Mouse (Mus musculus) 416B (cell line): ENCODE results near the gene Heatr3.

Source experiments
- DNase-seq: peaks from one replicate; pipeline ENCODE4 v3.0.0; 2011; ENCODE audit warnings: low read depth

Gene Heatr3

GRCm38 (mm10) chr8:88137748-88138484 lies at the start of gene Heatr3:
Heatr3 (plus strand) TSS chr8:88137855.
- peak; percentile 91 for DNase-seq

GRCm38 (mm10) chr8:88088006-88088405 lies 49.6 kb upstream of the Heatr3 start:
- DNase-seq = no peak

GRCm38 (mm10) chr8:88091661-88092060 lies 46.0 kb upstream of the Heatr3 start:
- peak; percentile 67 for DNase-seq

- no peak for DNase-seq
These were observed 44.3 kb upstream of the Heatr3 start for GRCm38 (mm10) chr8:88093367-88093766.

GRCm38 (mm10) chr8:88098856-88099255 lies 38.8 kb upstream of the Heatr3 start:
- peak; percentile 63 for DNase-seq

GRCm38 (mm10) chr8:88099526-88099925 lies 38.1 kb upstream of the Heatr3 start:
- peak; percentile 72 for DNase-seq

GRCm38 (mm10) chr8:88109241-88109640 lies 28.4 kb upstream of the Heatr3 start:
- DNase-seq = peak; percentile 14

GRCm38 (mm10) chr8:88118456-88119036 lies 19.1 kb upstream of the Heatr3 start, which contains the start of gene Cnep1r1:
Cnep1r1 (plus strand) TSS chr8:88118769.
- DNase-seq = peak; percentile 98

- DNase-seq = peak; percentile 52
These were observed 18.6 kb upstream of the Heatr3 start for GRCm38 (mm10) chr8:88119076-88119475.

- no peak for DNase-seq
These were observed 12.8 kb upstream of the Heatr3 start for GRCm38 (mm10) chr8:88124850-88125249.

- no peak for DNase-seq
These were observed 8.3 kb upstream of the Heatr3 start for GRCm38 (mm10) chr8:88129397-88129796.

- no peak for DNase-seq
These were observed 6.8 kb upstream of the Heatr3 start for GRCm38 (mm10) chr8:88130754-88131317.

- DNase-seq = peak; percentile 62
These were observed 1.6 kb downstream of the Heatr3 start for GRCm38 (mm10) chr8:88139256-88139655.

GRCm38 (mm10) chr8:88141629-88142028 lies 4.0 kb downstream of the Heatr3 start:
- DNase-seq = peak; percentile 72

GRCm38 (mm10) chr8:88144041-88144440 lies 6.4 kb downstream of the Heatr3 start:
- no peak for DNase-seq

- DNase-seq = no peak
These were observed 13.3 kb downstream of the Heatr3 start for GRCm38 (mm10) chr8:88150910-88151371.

GRCm38 (mm10) chr8:88160237-88160995 lies 22.8 kb downstream of the Heatr3 start:
- no peak for DNase-seq

GRCm38 (mm10) chr8:88161439-88161838 lies 23.8 kb downstream of the Heatr3 start:
- DNase-seq = peak; percentile 78

- DNase-seq = peak; percentile 57
These were observed 37.6 kb downstream of the Heatr3 start for GRCm38 (mm10) chr8:88175264-88175663.

- peak; percentile 82 for DNase-seq
These were observed 39.6 kb downstream of the Heatr3 start for GRCm38 (mm10) chr8:88177291-88177690.

- DNase-seq = no peak
These were observed 45.5 kb downstream of the Heatr3 start for GRCm38 (mm10) chr8:88183121-88183520.

GRCm38 (mm10) chr8:88184914-88185313 lies 47.3 kb downstream of the Heatr3 start:
- DNase-seq = no peak
